Mouse (Mus musculus) olfactory bulb, adult 2 months (tissue): ENCODE measurements around the gene Sstr5.

Experiments
- CTCF ChIP-seq: fragments of 200-500 bp; IDR thresholded peaks from 2 replicates; pipeline ENCODE4 v1.5.1; 2012; ENCODE audit warnings: low read depth, mild to moderate bottlenecking, low read length, moderate library complexity; ENCODE audit not compliant: insufficient read depth
- POLR2A ChIP-seq: fragments of 200-500 bp; IDR thresholded peaks from 2 replicates; pipeline ENCODE4 v1.6.1; 2012; ENCODE audit warnings: mild to moderate bottlenecking, low read depth, low read length, moderate library complexity; ENCODE audit not compliant: insufficient read depth

DNA sequence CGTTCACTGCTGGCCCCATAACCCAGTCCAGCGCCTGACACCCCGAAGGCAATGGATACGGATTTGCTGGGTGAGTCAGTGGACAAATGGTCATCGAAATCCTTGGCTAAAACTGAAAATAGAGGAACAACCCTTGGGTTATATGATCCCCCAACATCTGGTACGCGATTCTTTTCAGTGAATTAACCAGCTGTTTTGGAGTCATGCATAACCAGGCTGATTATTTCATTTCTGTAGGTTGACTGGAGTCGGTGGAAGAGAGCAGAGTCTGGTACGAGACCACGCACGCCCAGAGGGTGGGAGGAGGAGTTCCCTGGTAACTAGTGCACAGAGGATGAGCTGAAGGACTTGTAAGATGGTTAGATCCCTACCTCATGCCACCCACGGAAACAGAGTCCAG, 25.0 kb upstream of the Sstr5 start:
- TF ChIP-seq CTCF (no peak), POLR2A (no peak)
